Mouse (Mus musculus): ENCODE data around the gene Tctex1d1. TPM values are rescaled to one million over a fixed set of nuclear protein-coding genes. Genes with fewer than 3 reads are reported as not detected.

Gene Tctex1d1
- 0.38 TPM in 1 of 2 replicates, not detected in the other for polyA plus RNA-seq (2016; fragmentation: Nextera tagmentation; extraction: Ambion mirVana)

DNA sequence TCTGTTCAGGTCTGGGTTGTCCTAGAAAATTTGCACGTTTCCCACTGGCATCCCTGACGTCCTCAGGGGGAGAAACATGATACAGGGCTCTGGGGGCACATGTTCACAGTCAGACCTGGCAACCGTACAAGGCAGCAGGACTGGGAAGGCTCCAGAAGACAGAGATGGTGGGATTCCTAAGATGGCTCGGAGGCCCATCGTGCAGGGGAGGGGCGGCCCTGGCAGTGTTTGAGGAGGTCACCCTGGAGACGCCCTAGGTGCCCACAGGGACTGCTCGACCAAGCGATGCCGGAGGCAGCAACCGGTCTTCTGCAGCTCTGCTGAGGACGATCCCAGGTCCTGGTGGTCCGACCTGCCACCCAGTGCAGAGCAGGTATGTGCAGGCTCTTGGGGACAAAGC, at the start of gene Tctex1d1:
Gene Tctex1d1, plus strand, starts transcription at position 167 of the 400 bp plus-strand sequence.
- Histone ChIP-seq H3K4me1 (peaks cover 10% of the 10 kb centered on the region), H3K27me3 (ENCODE audit: insufficient read depth, poor library complexity, severe bottlenecking) (peaks cover 22% of the 10 kb centered on the region; the same call in 1 of the 2 replicates), H3K9me3 (no peaks in the 10 kb centered on the region), H3K27ac (peak within 1 kb of the TSS; percentile 29; the same call in 1 of the 2 replicates), H3K4me3 (peak within 1 kb of the TSS; percentile 60), H3K36me3 (no peaks in the 10 kb centered on the region)
- DNase-seq (ENCODE audit: low spot score): no peak
- WGBS: 2% methylated on average over 13 of the region's 13 CpGs

DNA sequence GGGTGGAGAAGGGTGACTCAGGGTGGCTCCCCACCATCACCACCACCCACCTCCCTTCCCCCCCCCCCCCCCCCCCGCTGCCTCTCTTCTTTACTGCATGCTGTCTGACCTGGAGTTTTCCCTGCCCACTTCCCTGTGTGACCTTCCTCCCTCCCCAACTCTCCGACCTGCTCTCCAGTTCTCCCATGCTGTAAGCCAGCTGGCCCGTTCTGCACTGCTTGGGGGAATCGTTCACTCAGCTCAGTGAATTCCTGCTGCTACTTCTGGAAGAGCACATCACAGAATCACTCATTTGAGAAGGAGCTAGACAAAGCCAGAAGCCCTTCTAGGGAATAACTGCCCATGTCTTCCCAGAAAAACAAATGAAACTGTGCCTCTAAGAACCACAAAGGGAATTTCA, 48.9 kb upstream of the Tctex1d1 start:
- H3K27ac ChIP-seq: no peak overlapping the region
- H3K4me3 ChIP-seq: no peak overlapping the region
- 53% methylated on average over 3 of the region's 4 CpGs for WGBS
- H3K27me3 ChIP-seq (ENCODE audit: insufficient read depth, poor library complexity, severe bottlenecking): no peaks in the 10 kb centered on the region
- H3K9me3 ChIP-seq: no peaks in the 10 kb centered on the region
- H3K4me1 ChIP-seq: no peaks in the 10 kb centered on the region
- no peak for DNase-seq (ENCODE audit: low spot score)
- H3K36me3 ChIP-seq: no peaks in the 10 kb centered on the region

DNA sequence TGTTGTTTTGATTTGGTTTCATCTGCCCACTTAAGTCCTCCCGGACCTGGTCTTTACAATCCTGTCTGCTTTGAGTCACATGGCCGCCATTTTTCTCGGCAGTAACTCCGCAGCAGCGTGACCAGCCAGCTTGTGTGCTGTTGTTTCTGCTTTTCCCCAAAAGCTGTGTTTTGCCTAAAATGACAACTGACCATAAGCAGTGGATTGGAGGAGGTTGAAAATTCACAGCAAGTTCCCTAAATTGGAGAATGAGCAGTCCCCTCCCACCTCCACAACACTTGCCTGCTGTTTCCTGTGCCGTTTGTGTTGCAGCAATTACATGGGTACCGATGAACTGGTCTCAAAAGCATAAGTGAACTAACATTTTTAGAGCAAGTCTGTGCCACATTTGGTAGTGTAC, 47.7 kb upstream of the Tctex1d1 start:
- 82% methylated on average over 7 of the region's 7 CpGs for WGBS
- DNase-seq (ENCODE audit: low spot score): no peak
- H3K27ac ChIP-seq: no peak overlapping the region
- no peaks in the 10 kb centered on the region for H3K4me1 ChIP-seq
- H3K4me3 ChIP-seq: no peak overlapping the region
- no peaks in the 10 kb centered on the region for H3K27me3 ChIP-seq (ENCODE audit: insufficient read depth, poor library complexity, severe bottlenecking)
- H3K9me3 ChIP-seq: no peaks in the 10 kb centered on the region
- no peaks in the 10 kb centered on the region for H3K36me3 ChIP-seq

DNA sequence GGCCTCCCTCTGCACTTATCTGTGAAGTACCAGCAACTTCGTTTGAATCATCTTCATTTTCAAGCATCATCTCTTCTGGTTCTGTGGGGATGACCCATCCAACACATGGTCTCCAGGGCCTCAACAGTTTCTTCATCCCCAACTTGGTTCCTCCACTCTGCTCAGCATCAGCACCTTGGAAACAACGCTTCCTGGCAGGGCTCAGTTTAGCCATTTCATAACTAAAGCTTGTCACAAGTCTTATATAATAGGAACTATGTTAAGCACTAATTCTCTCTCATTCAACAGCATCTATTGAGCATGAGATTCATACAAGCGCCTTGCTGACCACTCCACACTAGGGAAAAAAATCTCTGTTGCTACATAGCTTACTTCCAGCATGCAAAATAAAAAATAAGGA, 38.1 kb upstream of the Tctex1d1 start:
- no peak for DNase-seq (ENCODE audit: low spot score)
- no peaks in the 10 kb centered on the region for H3K4me1 ChIP-seq
- H3K4me3 ChIP-seq: no peak overlapping the region
- no peaks in the 10 kb centered on the region for H3K9me3 ChIP-seq
- no peak overlapping the region for H3K27ac ChIP-seq
- WGBS: 72% methylated on average over 3 of the region's 3 CpGs
- no peaks in the 10 kb centered on the region for H3K27me3 ChIP-seq (ENCODE audit: insufficient read depth, poor library complexity, severe bottlenecking)
- H3K36me3 ChIP-seq: no peaks in the 10 kb centered on the region

DNA sequence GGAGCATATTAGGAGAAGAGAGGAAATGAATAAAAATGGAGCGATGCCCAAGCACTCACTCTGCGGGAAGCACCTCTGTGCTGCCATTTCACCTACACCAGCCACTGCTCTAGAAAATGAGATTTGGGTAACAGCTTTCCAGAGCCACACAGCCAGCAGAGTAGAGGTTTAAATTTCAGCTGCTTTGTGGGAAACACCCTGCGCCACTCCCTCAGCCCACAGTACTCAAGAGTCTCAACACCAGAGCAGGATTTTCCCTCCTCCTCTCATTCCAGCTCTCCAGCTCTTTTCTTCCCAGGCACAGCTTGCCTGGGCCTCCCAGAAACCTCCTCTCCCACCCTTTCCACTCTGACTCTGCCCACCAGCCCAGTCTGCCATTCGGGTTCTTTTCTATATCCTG, 37.7 kb upstream of the Tctex1d1 start:
- no peak for DNase-seq (ENCODE audit: low spot score)
- 82% methylated on average over 4 of the region's 4 CpGs for WGBS
- Histone ChIP-seq H3K9me3 (no peaks in the 10 kb centered on the region), H3K36me3 (no peaks in the 10 kb centered on the region), H3K4me3 (no peak overlapping the region), H3K27me3 (ENCODE audit: insufficient read depth, poor library complexity, severe bottlenecking) (no peaks in the 10 kb centered on the region), H3K4me1 (no peaks in the 10 kb centered on the region), H3K27ac (no peak overlapping the region)

DNA sequence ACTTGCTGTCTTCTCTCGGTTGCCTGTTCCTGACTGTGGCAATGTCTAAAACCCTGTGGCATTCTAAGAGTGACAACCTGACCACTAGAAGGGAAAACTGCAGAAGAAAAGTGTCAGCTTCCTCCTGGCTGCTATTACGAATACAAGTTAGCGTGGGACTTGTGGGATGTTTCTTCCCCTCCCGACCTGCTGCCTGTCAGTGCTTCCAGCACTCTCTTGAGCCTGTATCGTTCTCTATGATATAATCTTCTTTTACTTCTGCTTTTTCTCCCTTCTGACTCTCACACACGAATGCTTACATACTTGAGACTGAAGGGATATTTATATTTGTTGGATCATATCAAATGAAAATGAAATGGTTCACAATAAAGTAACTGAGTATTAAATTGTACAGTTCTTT, 34.1 kb upstream of the Tctex1d1 start:
- Histone ChIP-seq H3K4me3 (no peak overlapping the region), H3K27me3 (ENCODE audit: insufficient read depth, poor library complexity, severe bottlenecking) (no peaks in the 10 kb centered on the region), H3K36me3 (no peaks in the 10 kb centered on the region), H3K9me3 (no peaks in the 10 kb centered on the region), H3K27ac (no peak overlapping the region), H3K4me1 (no peaks in the 10 kb centered on the region)
- DNase-seq (ENCODE audit: low spot score): no peak
- 70% methylated on average over 6 of the region's 6 CpGs for WGBS

DNA sequence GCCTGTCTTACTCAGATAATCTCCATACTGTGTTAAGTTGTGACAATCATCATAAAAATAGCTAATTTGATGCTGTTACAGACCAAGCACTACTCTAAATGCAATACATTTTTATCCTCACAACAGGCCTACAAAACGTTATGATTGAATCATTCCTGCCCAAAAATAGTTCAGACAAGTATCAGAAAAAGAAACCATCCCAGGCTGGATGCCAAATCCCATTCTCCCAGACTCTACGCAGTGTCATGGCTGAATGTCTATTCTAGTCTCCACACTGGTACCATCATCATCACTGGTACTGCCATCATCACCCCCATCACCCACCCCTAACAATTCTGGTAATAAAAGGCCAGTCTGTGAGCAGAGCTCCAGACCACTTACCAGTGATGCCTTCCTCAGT, 25.9 kb upstream of the Tctex1d1 start:
- H3K4me3 ChIP-seq: no peak overlapping the region
- H3K36me3 ChIP-seq: no peaks in the 10 kb centered on the region
- DNase-seq (ENCODE audit: low spot score): no peak
- H3K9me3 ChIP-seq: no peaks in the 10 kb centered on the region
- 76% methylated on average over 2 of the region's 2 CpGs for WGBS
- H3K27ac ChIP-seq: no peak overlapping the region
- H3K4me1 ChIP-seq: peaks cover 10% of the 10 kb centered on the region; the same call in 1 of the 2 replicates
- H3K27me3 ChIP-seq (ENCODE audit: insufficient read depth, poor library complexity, severe bottlenecking): no peaks in the 10 kb centered on the region

DNA sequence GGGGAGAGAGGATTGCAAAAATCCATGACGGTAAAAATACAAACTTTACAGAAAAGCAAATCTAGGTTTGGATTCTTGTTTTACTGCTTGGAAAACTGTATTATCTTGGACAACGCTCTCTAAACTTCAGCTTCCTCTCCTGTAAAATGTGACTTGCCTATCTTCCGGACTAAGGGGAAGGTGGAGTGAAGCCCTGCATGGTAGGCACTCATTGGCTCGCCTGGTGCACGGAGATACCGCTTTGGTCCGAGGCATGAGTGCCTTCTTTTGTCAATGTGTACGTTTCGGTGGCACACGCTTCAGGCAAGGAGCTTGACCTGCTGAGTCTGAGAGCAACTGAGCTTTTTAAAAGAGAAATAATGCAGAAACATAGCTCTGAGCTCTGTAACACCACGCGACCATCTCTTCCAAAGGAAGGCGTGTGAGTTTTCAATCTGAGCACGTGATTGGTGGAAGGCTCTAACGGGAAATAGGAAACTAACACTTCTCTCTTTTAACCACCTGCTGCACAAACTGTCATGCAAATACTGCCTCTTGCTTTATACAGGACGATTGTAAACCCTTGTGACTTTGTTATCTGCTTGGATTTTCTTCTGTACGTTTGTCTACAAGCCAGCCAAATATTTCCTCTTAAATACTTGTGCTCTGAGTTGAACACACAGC, 23.0 kb upstream of the Tctex1d1 start:
- peaks cover 10% of the 10 kb centered on the region; the same call in 1 of the 2 replicates for H3K4me1 ChIP-seq
- H3K9me3 ChIP-seq: no peaks in the 10 kb centered on the region
- no peak overlapping the region for H3K27ac ChIP-seq
- H3K36me3 ChIP-seq: no peaks in the 10 kb centered on the region
- H3K27me3 ChIP-seq (ENCODE audit: insufficient read depth, poor library complexity, severe bottlenecking): no peaks in the 10 kb centered on the region
- DNase-seq (ENCODE audit: low spot score): no peak
- 60% methylated on average over 17 of the region's 17 CpGs for WGBS
- peak overlapping the region; percentile 15; the same call in 1 of the 2 replicates for H3K4me3 ChIP-seq

DNA sequence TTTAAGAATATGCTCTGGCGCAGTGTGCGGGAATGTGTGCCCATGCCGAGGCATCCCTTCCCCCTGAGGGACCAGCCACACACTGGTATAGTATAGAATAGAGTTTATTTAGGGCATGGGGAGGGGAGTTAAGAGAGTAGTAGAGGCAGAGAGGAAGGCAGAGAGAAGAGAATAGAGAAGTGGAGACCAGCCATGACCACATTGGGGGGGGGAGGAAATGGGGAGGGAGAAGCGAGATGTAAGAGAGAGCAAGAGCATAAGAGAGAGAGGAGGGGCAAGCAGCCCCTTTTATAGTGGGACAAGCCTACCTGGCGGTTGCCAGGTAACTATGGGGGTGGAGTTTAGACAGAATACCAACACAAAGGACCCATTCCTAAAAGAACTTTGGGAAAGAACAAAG, 19.0 kb upstream of the Tctex1d1 start:
- no peaks in the 10 kb centered on the region for H3K27me3 ChIP-seq (ENCODE audit: insufficient read depth, poor library complexity, severe bottlenecking)
- DNase-seq (ENCODE audit: low spot score): no peak
- H3K4me3 ChIP-seq: no peak overlapping the region
- no peak overlapping the region for H3K27ac ChIP-seq
- 81% methylated on average over 5 of the region's 5 CpGs for WGBS
- H3K36me3 ChIP-seq: no peaks in the 10 kb centered on the region
- H3K4me1 ChIP-seq: peaks cover 10% of the 10 kb centered on the region; the same call in 1 of the 2 replicates
- H3K9me3 ChIP-seq: no peaks in the 10 kb centered on the region

DNA sequence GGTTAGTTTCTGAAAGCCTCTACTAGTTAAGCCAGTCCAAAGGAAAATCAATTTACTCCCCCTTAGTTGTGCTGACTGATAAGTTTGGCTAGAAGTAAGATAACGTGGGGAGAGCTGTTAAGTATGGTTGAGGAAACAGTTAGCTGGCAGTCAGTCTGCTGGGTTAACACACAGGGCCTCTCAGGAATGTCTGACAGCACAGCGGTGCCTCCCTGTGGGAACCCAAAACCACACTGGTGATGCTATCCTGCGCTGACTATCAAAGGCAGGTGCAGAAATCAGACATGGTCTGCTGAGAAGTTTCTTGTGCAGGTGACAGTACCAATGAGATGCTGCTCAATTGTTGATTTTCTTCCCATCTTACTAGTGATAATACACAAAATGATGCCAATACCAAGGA, 14.2 kb upstream of the Tctex1d1 start:
- Histone ChIP-seq H3K9me3 (no peaks in the 10 kb centered on the region), H3K36me3 (no peaks in the 10 kb centered on the region), H3K4me3 (no peak overlapping the region), H3K4me1 (no peaks in the 10 kb centered on the region), H3K27ac (no peak overlapping the region), H3K27me3 (ENCODE audit: insufficient read depth, poor library complexity, severe bottlenecking) (0 out of 2 replicates have a peak, but pooled peaks cover 6% of the 10 kb centered on the region)
- DNase-seq (ENCODE audit: low spot score): no peak
- WGBS: 30% methylated on average over 3 of the region's 3 CpGs

DNA sequence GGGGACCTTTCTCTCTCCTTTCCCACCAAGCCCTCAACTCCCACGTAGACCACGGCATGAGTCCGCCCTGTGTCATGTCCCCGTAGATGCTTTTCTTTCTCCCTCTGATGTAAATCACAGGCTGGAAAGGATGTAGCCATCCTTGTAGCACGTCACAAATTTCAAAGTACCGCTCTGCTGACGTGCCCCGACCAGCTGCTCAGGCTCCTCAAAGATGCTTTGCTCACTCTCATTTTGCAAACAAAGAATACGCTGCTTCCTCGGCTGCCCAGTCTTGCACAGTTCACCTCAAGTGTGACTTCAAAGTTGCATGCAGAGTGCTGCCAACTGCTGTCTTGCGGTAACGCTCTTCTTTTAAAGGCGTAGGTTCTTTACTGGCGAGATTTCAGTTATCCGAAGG, 10.6 kb upstream of the Tctex1d1 start:
- DNase-seq (ENCODE audit: low spot score): no peak
- Histone ChIP-seq H3K36me3 (no peaks in the 10 kb centered on the region), H3K27ac (no peak overlapping the region), H3K4me3 (no peak overlapping the region), H3K4me1 (no peaks in the 10 kb centered on the region), H3K27me3 (ENCODE audit: insufficient read depth, poor library complexity, severe bottlenecking) (peaks cover 13% of the 10 kb centered on the region; the same call in 1 of the 2 replicates), H3K9me3 (no peaks in the 10 kb centered on the region)
- WGBS: 88% methylated on average over 15 of the region's 15 CpGs

DNA sequence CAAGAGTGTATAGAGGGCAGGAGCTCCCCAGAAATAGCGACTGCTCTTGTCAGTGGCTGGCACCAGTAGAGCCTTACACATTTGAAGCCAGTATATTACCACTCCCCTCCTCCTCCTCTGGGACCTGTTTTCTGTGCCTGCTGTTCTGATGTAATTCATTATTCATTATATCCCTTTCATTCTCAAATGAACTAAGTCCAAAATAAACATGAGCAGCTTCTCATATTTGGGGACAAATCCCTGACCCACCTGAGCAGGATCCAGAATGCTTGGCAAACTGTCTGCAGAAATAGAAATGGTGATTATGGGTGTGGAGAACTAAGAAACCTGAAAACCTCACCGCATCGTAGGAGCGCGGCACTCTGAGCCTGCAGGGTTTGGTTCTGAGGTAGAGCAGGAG, 8.8 kb upstream of the Tctex1d1 start:
- H3K4me1 ChIP-seq: no peaks in the 10 kb centered on the region
- no peak overlapping the region for H3K27ac ChIP-seq
- WGBS: 90% methylated on average over 5 of the region's 5 CpGs

DNA sequence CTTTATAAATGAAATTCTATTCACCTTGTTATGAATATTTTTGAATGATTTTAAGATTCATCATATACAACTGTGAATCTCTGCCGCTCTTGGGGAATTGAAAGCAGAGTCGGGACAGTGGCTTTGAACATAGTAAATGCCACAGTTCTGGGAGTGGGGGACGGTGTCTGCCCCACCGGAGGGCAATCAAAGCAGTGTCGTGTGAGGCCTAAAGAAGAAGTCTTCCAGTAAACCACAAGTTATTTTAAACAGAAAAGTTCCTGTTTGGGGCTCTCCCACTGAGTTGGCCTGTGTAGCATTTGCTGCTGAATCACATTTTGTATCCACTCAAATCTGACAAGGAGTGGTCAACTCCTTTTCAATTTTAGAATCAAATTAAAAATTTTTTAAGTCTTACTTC, 7.2 kb upstream of the Tctex1d1 start:
- peaks cover 9% of the 10 kb centered on the region; the same call in 1 of the 2 replicates for H3K27me3 ChIP-seq (ENCODE audit: insufficient read depth, poor library complexity, severe bottlenecking)
- H3K4me1 ChIP-seq: no peaks in the 10 kb centered on the region
- 73% methylated on average over 5 of the region's 5 CpGs for WGBS
- no peaks in the 10 kb centered on the region for H3K9me3 ChIP-seq
- no peak overlapping the region for H3K4me3 ChIP-seq
- no peak overlapping the region for H3K27ac ChIP-seq
- no peak for DNase-seq (ENCODE audit: low spot score)
- no peaks in the 10 kb centered on the region for H3K36me3 ChIP-seq

More for the DNA sequence above, 8.8 kb upstream of the Tctex1d1 start:
- no peak overlapping the region for H3K4me3 ChIP-seq
- no peaks in the 10 kb centered on the region for H3K36me3 ChIP-seq
- no peaks in the 10 kb centered on the region for H3K9me3 ChIP-seq
- H3K27me3 ChIP-seq (ENCODE audit: insufficient read depth, poor library complexity, severe bottlenecking): peaks cover 13% of the 10 kb centered on the region; the same call in 1 of the 2 replicates
- no peak for DNase-seq (ENCODE audit: low spot score)

DNA sequence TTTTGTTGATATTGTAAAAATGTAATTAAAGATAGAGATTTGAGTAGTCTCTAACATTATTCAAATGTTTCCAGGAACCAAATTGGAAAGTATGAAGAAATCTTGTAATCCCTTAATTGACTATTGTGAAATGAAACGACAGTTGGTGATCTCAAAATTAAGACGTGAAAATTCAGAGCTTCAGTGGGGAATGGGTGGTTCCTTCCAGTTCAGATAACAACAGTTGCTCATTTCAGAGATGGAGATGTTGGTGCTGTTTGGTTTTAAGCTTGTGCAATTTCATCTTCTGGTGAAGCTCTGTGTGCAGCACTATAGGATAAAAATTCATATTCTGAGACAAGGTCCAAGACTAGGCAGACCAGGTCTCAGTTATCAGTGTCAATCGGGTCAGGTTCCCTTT, 6.3 kb upstream of the Tctex1d1 start:
- Histone ChIP-seq H3K36me3 (no peaks in the 10 kb centered on the region), H3K4me1 (no peaks in the 10 kb centered on the region), H3K27ac (no peak overlapping the region), H3K4me3 (no peak overlapping the region), H3K9me3 (no peaks in the 10 kb centered on the region), H3K27me3 (ENCODE audit: insufficient read depth, poor library complexity, severe bottlenecking) (peaks cover 9% of the 10 kb centered on the region; the same call in 1 of the 2 replicates)
- DNase-seq (ENCODE audit: low spot score): no peak
- 71% methylated on average over 3 of the region's 3 CpGs for WGBS

All from heart, embryonic 10.5 days (tissue).